Mouse (Mus musculus): ENCODE results near the gene Trip11.
A peak's percentile ranks its signal among the peaks of the same experiment; 100 is the strongest.
"Not testable (repeated sequence)": the region's sequence is repeated elsewhere in the genome, so short reads cannot be mapped to it uniquely, and the experiment has no call there.

Gene Trip11

GRCm38 (mm10) chr12:101912626-101913490 lies at the start of gene Trip11:
TSS of gene Trip11 (minus strand) at chr12:101913267.
- DNase-seq (ENCODE audit: low spot score in 2 of 2), result peak; percentile 91 to 92

GRCm38 (mm10) chr12:101958960-101959780 lies 46.1 kb upstream of the Trip11 start:
- peak; percentile 5 to 30 for DNase-seq (ENCODE audit: low spot score in 2 of 2)

GRCm38 (mm10) chr12:101958556-101958955 lies 45.5 kb upstream of the Trip11 start:
- no peak for DNase-seq (ENCODE audit: low spot score in 2 of 2)

- DNase-seq (ENCODE audit: low spot score in 2 of 2), result peak; percentile 96 to 97
Observed at GRCm38 (mm10) chr12:101957942-101958544, 45.0 kb upstream of the Trip11 start, which contains the start of gene Atxn3. TSS of gene Atxn3 (minus strand) at chr12:101958246.

- DNase-seq (ENCODE audit: low spot score in 2 of 2), result no peak
Observed at GRCm38 (mm10) chr12:101957079-101957941, 44.2 kb upstream of the Trip11 start.

GRCm38 (mm10) chr12:101955821-101956220 lies 42.8 kb upstream of the Trip11 start:
- not testable (repeated sequence) for DNase-seq (ENCODE audit: low spot score in 2 of 2)

GRCm38 (mm10) chr12:101948801-101949200 lies 35.7 kb upstream of the Trip11 start:
- no peak for DNase-seq (ENCODE audit: low spot score in 2 of 2)

- no peak for DNase-seq (ENCODE audit: low spot score in 2 of 2)
Observed at GRCm38 (mm10) chr12:101947986-101948385, 34.9 kb upstream of the Trip11 start.

- no peak for DNase-seq (ENCODE audit: low spot score in 2 of 2)
Observed at GRCm38 (mm10) chr12:101937572-101937971, 24.5 kb upstream of the Trip11 start.

- DNase-seq (ENCODE audit: low spot score in 2 of 2), result no peak
Observed at GRCm38 (mm10) chr12:101935223-101935622, 22.2 kb upstream of the Trip11 start.

GRCm38 (mm10) chr12:101928423-101928822 lies 15.4 kb upstream of the Trip11 start:
- no peak for DNase-seq (ENCODE audit: low spot score in 2 of 2)

GRCm38 (mm10) chr12:101922313-101922712 lies 9.2 kb upstream of the Trip11 start:
- no peak for DNase-seq (ENCODE audit: low spot score in 2 of 2)

GRCm38 (mm10) chr12:101919847-101920246 lies 6.8 kb upstream of the Trip11 start:
- DNase-seq (ENCODE audit: low spot score in 2 of 2), result no peak

- DNase-seq (ENCODE audit: low spot score in 2 of 2), result no peak
Observed at GRCm38 (mm10) chr12:101917165-101917564, 4.1 kb upstream of the Trip11 start.

GRCm38 (mm10) chr12:101911346-101911745 lies 1.7 kb downstream of the Trip11 start:
- DNase-seq (ENCODE audit: low spot score in 2 of 2), result no peak

- no peak for DNase-seq (ENCODE audit: low spot score in 2 of 2)
Observed at GRCm38 (mm10) chr12:101910360-101910759, 2.7 kb downstream of the Trip11 start.

GRCm38 (mm10) chr12:101905817-101906216 lies 7.2 kb downstream of the Trip11 start:
- peak; percentile 14 to 31 for DNase-seq (ENCODE audit: low spot score in 2 of 2)

GRCm38 (mm10) chr12:101904906-101905305 lies 8.2 kb downstream of the Trip11 start:
- DNase-seq (ENCODE audit: low spot score in 2 of 2), result no peak

- no peak for DNase-seq (ENCODE audit: low spot score in 2 of 2)
Observed at GRCm38 (mm10) chr12:101904170-101904569, 8.9 kb downstream of the Trip11 start.

- no peak for DNase-seq (ENCODE audit: low spot score in 2 of 2)
Observed at GRCm38 (mm10) chr12:101899671-101900245, 13.3 kb downstream of the Trip11 start.

GRCm38 (mm10) chr12:101898966-101899365 lies 14.1 kb downstream of the Trip11 start:
- DNase-seq (ENCODE audit: low spot score in 2 of 2), result no peak
